Mouse (Mus musculus) cerebellum, adult 18-20 months (tissue): ENCODE measurements around the gene Sept12.

Experiments used
- DNase-seq, 2 experiments: peaks; one replicate each; pipeline ENCODE4 v3.0.0; 2021

Gene Sept12

GRCm38 (mm10) chr16:4971626-4972025 is 26.0 kb downstream of the Sept12 start:
- no peak for DNase-seq

- DNase-seq, result no peak
Measured at GRCm38 (mm10) chr16:4969055-4969843, 28.4 kb downstream of the Sept12 start.

GRCm38 (mm10) chr16:4968426-4968825 is 29.2 kb downstream of the Sept12 start:
- no peak for DNase-seq

GRCm38 (mm10) chr16:4965392-4966129 is 32.1 kb downstream of the Sept12 start:
- DNase-seq, result peak; percentile 46 to 56

- peak in 1 of 2 experiments; percentile 30 for DNase-seq
Measured at GRCm38 (mm10) chr16:4964731-4965391, 32.8 kb downstream of the Sept12 start.

- DNase-seq, result peak; percentile 98
Measured at GRCm38 (mm10) chr16:4963797-4964709, 33.6 kb downstream of the Sept12 start, which contains the start of gene Anks3. Gene Anks3 (minus strand): TSS chr16:4964205.

GRCm38 (mm10) chr16:4963346-4963745 is 34.3 kb downstream of the Sept12 start:
- DNase-seq, result no peak

GRCm38 (mm10) chr16:4960260-4960659 is 37.4 kb downstream of the Sept12 start:
- DNase-seq, result no peak

- DNase-seq, result peak; percentile 60 to 73
Measured at GRCm38 (mm10) chr16:4957446-4957845, 40.2 kb downstream of the Sept12 start.

GRCm38 (mm10) chr16:4956609-4957008 is 41.0 kb downstream of the Sept12 start:
- no peak for DNase-seq

GRCm38 (mm10) chr16:4947378-4947777 is 50.3 kb downstream of the Sept12 start:
- no peak for DNase-seq

- no peak for DNase-seq
Measured at GRCm38 (mm10) chr16:4946155-4946554, 51.5 kb downstream of the Sept12 start.

GRCm38 (mm10) chr16:4945415-4945814 is 52.2 kb downstream of the Sept12 start:
- no peak for DNase-seq

- DNase-seq, result no peak
Measured at GRCm38 (mm10) chr16:4943431-4943830, 54.2 kb downstream of the Sept12 start.

GRCm38 (mm10) chr16:4942868-4943267 is 54.8 kb downstream of the Sept12 start:
- no peak for DNase-seq

GRCm38 (mm10) chr16:4941016-4941415 is 56.6 kb downstream of the Sept12 start:
- DNase-seq, result no peak

GRCm38 (mm10) chr16:4940311-4940850 is 57.3 kb downstream of the Sept12 start:
- peak in 1 of 2 experiments; percentile 27 for DNase-seq

GRCm38 (mm10) chr16:4939412-4939811 is 58.2 kb downstream of the Sept12 start:
- peak in 1 of 2 experiments; percentile 45 for DNase-seq

GRCm38 (mm10) chr16:4938989-4939388 is 58.7 kb downstream of the Sept12 start:
- DNase-seq, result peak; percentile 95 to 97

GRCm38 (mm10) chr16:4938461-4938860 is 59.2 kb downstream of the Sept12 start, which contains the start of gene Nudt16l1:
Gene Nudt16l1 (plus strand): TSS chr16:4938761.
- no peak for DNase-seq

GRCm38 (mm10) chr16:4937351-4938190 is 60.1 kb downstream of the Sept12 start:
- DNase-seq, result no peak
